Mouse (Mus musculus) cerebellum, adult 2 months (tissue): Measurements from ENCODE around the gene Lrig2.

ENCODE experiments used
- CTCF ChIP-seq: fragments of 200-500 bp; IDR thresholded peaks from 2 replicates; pipeline ENCODE4 v1.5.1; 2011; ENCODE audit warnings: low read depth, mild to moderate bottlenecking, control low read depth, low read length, moderate library complexity, borderline replicate concordance; ENCODE audit not compliant: insufficient read depth
- POLR2A ChIP-seq: fragments of 200-500 bp; IDR thresholded peaks from 2 replicates; pipeline ENCODE4 v1.6.1; 2011; ENCODE audit warnings: low read length, control low read depth, borderline replicate concordance; ENCODE audit not compliant: insufficient read depth

DNA sequence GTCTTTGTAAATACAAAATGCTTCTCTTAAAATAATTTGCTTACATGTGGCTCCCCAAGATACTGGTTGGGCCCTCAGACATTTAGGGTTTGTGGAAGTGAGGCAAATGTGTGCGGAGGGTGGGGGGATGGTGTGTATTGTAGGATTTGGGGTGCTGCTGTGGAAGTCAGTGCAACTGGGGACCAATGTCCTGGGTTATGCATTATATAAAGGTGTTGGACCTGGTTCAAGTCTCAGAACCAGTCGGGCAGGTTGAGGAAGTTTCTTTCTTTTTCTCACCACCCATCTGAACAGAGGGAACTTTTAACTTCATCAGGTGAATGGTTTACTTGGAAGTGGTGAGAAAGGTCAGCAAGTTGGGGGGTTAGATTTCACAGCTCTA, 161.9 kb downstream of the Lrig2 start:
- TF ChIP-seq CTCF (no peak), POLR2A (no peak)
